Mouse (Mus musculus) forebrain, embryonic 16.5 days (tissue): Measurements from ENCODE around the gene Map10. TPM values are rescaled to one million over a fixed set of nuclear protein-coding genes. Genes with fewer than 3 reads are reported as not detected.

Experiments
- ATAC-seq: fragments of 200-750 bp; cut with Nextera tagmentation; 2 replicates; pipeline ENCODE4 v1.8.0; 2017; ENCODE audit warnings: mild to moderate bottlenecking, moderate library complexity
- H3K27ac ChIP-seq: fragments of 300-500 bp; sonication (generic); 2 replicates; pipeline ENCODE4 v1.5.1; 2014; ENCODE audit warnings: low read length, control low read depth
- H3K27me3 ChIP-seq: fragments of 300-500 bp; sonication (generic); replicated peaks from 2 replicates; pipeline ENCODE4 v1.6.1; 2014; ENCODE audit warnings: low read length; ENCODE audit not compliant: control insufficient read depth, insufficient read depth
- H3K36me3 ChIP-seq: fragments of 300-500 bp; sonication (generic); 2 replicates; pipeline ENCODE4 v1.6.1; 2014; ENCODE audit not compliant: control insufficient read depth, insufficient read depth
- H3K4me1 ChIP-seq: fragments of 300-500 bp; sonication (generic); replicated peaks from 2 replicates; pipeline ENCODE4 v1.6.1; 2014; ENCODE audit warnings: low read length; ENCODE audit not compliant: control insufficient read depth, insufficient read depth
- H3K4me2 ChIP-seq: fragments of 300-500 bp; sonication (generic); 2 replicates; pipeline ENCODE4 v1.6.1; 2014; ENCODE audit warnings: mild to moderate bottlenecking, low read length, control low read depth
- H3K4me3 ChIP-seq: fragments of 300-500 bp; sonication (generic); replicated peaks from 2 replicates; pipeline ENCODE4 v1.5.1; 2014; ENCODE audit warnings: mild to moderate bottlenecking, low read length, control low read depth
- H3K9ac ChIP-seq: fragments of 300-500 bp; sonication (generic); replicated peaks from 2 replicates; pipeline ENCODE4 v1.6.1; 2014; ENCODE audit warnings: low read depth, low read length, control low read depth
- H3K9me3 ChIP-seq: fragments of 300-500 bp; sonication (generic); 2 replicates; pipeline ENCODE4 v1.6.1; 2016; ENCODE audit warnings: low read length; ENCODE audit not compliant: control insufficient read depth
- WGBS: fragments of 180-500 bp; shearing (Covaris S2); extraction: QIAGEN DNeasy Blood & Tissue Kit; methylation state at CpG from one replicate; pipeline ENCODE4 v1.1.7; 2014; 5-methylcytosine and 5-hydroxymethylcytosine counted together
- polyA plus RNA-seq: library from polyadenylated mRNA; unstranded; fragments of >200 nt; fragmentation: Nextera tagmentation; extraction: Ambion mirVana; gene quantifications from 2 replicates; pipeline ENCODE4 v1.2.1, GENCODE M21; 2015

Map10 gene
- polyA plus RNA-seq, 1 experiment from 2014 or later: 10.7 TPM

- Histone ChIP-seq H3K36me3 (no peaks in the 10 kb centered on the region), H3K9ac (no peak overlapping the region), H3K27ac (no peak overlapping the region), H3K4me1 (0 out of 2 replicates have a peak, but pooled peaks cover 2% of the 10 kb centered on the region), H3K9me3 (no peaks in the 10 kb centered on the region), H3K27me3 (no peaks in the 10 kb centered on the region), H3K4me3 (no peak overlapping the region), H3K4me2 (no peak overlapping the region)
- 23% methylated on average over 7 of the region's 7 CpGs for WGBS
- no peak for ATAC-seq
Measured at GRCm38 (mm10) chr8:125716613-125717012, 47.0 kb downstream of the Map10 start.

GRCm38 (mm10) chr8:125718914-125719313 is 49.3 kb downstream of the Map10 start:
- no peak overlapping the region for H3K4me2 ChIP-seq
- WGBS: 61% methylated on average over 4 of the region's 4 CpGs
- H3K27ac ChIP-seq: no peak overlapping the region
- no peaks in the 10 kb centered on the region for H3K9me3 ChIP-seq
- ATAC-seq: no peak
- H3K4me1 ChIP-seq: 0 out of 2 replicates have a peak, but pooled peaks cover 2% of the 10 kb centered on the region
- no peak overlapping the region for H3K4me3 ChIP-seq
- no peaks in the 10 kb centered on the region for H3K27me3 ChIP-seq
- no peaks in the 10 kb centered on the region for H3K36me3 ChIP-seq
- H3K9ac ChIP-seq: no peak overlapping the region

GRCm38 (mm10) chr8:125722675-125723074 is 53.1 kb downstream of the Map10 start:
- 92% methylated on average over 7 of the region's 7 CpGs for WGBS
- no peak overlapping the region for H3K4me2 ChIP-seq
- H3K9me3 ChIP-seq: no peaks in the 10 kb centered on the region
- no peaks in the 10 kb centered on the region for H3K36me3 ChIP-seq
- H3K9ac ChIP-seq: no peak overlapping the region
- no peaks in the 10 kb centered on the region for H3K4me1 ChIP-seq
- no peaks in the 10 kb centered on the region for H3K27me3 ChIP-seq
- ATAC-seq: no peak
- no peak overlapping the region for H3K4me3 ChIP-seq
- H3K27ac ChIP-seq: no peak overlapping the region

Other genes with a start within 250 kb of the Map10 start
- gene Sipa1l2, start 100.0 kb upstream of the Map10 start, polyA plus RNA-seq: 32.8 and 33.4 TPM in 2 replicates
- gene Ntpcr, start 60.1 kb downstream of the Map10 start, polyA plus RNA-seq: 26.9 and 30.1 TPM in 2 replicates
- 3.1 and 5.6 TPM in 2 replicates for gene Pcnx2, start 228.5 kb downstream of the Map10 start, polyA plus RNA-seq
- gene Map3k21, start 240.6 kb downstream of the Map10 start, polyA plus RNA-seq: 0.40 and 0.49 TPM in 2 replicates